Mouse (Mus musculus): ENCODE results near the gene Tesk2. TPM values are rescaled to one million over a fixed set of nuclear protein-coding genes. Genes with fewer than 3 reads are reported as not detected.

The Tesk2 gene
- 10 to 100 TPM; 12.4 to 13.5 TPM for total RNA-seq (2023)

GRCm38 (mm10) chr4:116720343-116721097 lies at the start of gene Tesk2:
TSS of gene Tesk2 (plus strand) at chr4:116720948.

GRCm38 (mm10) chr4:116685402-116686061 lies 35.2 kb upstream of the Tesk2 start, which contains the start of gene Prdx1:
TSS of gene Prdx1 (plus strand) at chr4:116685544.

GRCm38 (mm10) chr4:116708201-116708764 lies 12.5 kb upstream of the Tesk2 start, which contains the start of the genes Mmachc and Ccdc163:
TSS of gene Mmachc (minus strand) at chr4:116708406.
TSS of gene Ccdc163 (plus strand) at chr4:116708509.

GRCm38 (mm10) chr4:116807197-116808129 lies 86.7 kb downstream of the Tesk2 start, which contains the start of the genes Toe1 and Mutyh:
TSS of gene Toe1 (minus strand) at chr4:116807640.
TSS of gene Mutyh (plus strand) at chr4:116807723.

GRCm38 (mm10) chr4:116821694-116822016 lies 100.9 kb downstream of the Tesk2 start, which contains the start of gene Hpdl:
TSS of gene Hpdl (minus strand) at chr4:116821707.

Other genes starting within 250 kb of the Tesk2 start
- gene Ipp, start 213.4 kb upstream of the Tesk2 start, total RNA-seq (2023), result 10 to 100 TPM; 12.3 to 17.4 TPM
- gene Tmem69, start 165.0 kb upstream of the Tesk2 start, total RNA-seq (2023), result 10 to 100 TPM; 13.0 to 17.9 TPM
- gene Gpbp1l1, start 163.3 kb upstream of the Tesk2 start, total RNA-seq (2023), result 100 to 1,000 TPM; 111 to 123 TPM
- 10 to 100 TPM; 18.6 to 25.2 TPM for gene Ccdc17, start 124.3 kb upstream of the Tesk2 start, total RNA-seq (2023)
- 10 to 100 TPM; 62.3 to 75.8 TPM for gene Nasp, start 93.0 kb upstream of the Tesk2 start, total RNA-seq (2023)
- 100 to 1,000 TPM; 187 to 188 TPM for gene Akr1a1, start 69.3 kb upstream of the Tesk2 start, total RNA-seq (2023)
- 100 to 1,000 TPM; 149 to 152 TPM for gene Prdx1, start 35.4 kb upstream of the Tesk2 start, total RNA-seq (2023)
- 1 to 10 TPM; 4.8 to 5.6 TPM for gene Mmachc, start 12.5 kb upstream of the Tesk2 start, total RNA-seq (2023)
- 10 to 100 TPM; 27.1 to 29.6 TPM for gene Ccdc163, start 12.4 kb upstream of the Tesk2 start, total RNA-seq (2023)
- gene Toe1, start 86.7 kb downstream of the Tesk2 start, total RNA-seq (2023), result 10 to 100 TPM; 52.3 to 58.0 TPM
- gene Mutyh, start 86.8 kb downstream of the Tesk2 start, total RNA-seq (2023), result 10 to 100 TPM; 19.0 to 24.1 TPM
- not detected for gene Hpdl, start 100.8 kb downstream of the Tesk2 start, total RNA-seq (2023)
- gene Zswim5, start 156.4 kb downstream of the Tesk2 start, total RNA-seq (2023), result not detected

Measured in B cell, adult 67 days (primary cell).